Mouse (Mus musculus): ENCODE measurements around the gene Lemd2. TPM values are rescaled to one million over a fixed set of nuclear protein-coding genes. Genes with fewer than 3 reads are reported as not detected.
A peak's percentile ranks its signal among the peaks of the same experiment; 100 is the strongest.

Lemd2 gene
- total RNA-seq, 2 experiments from 2014 or later = 28.0 to 30.5 TPM

- peak; percentile 39 to 69 for DNase-seq
These were observed 14.5 kb downstream of the Lemd2 start for GRCm38 (mm10) chr17:27189640-27190216.

DNA sequence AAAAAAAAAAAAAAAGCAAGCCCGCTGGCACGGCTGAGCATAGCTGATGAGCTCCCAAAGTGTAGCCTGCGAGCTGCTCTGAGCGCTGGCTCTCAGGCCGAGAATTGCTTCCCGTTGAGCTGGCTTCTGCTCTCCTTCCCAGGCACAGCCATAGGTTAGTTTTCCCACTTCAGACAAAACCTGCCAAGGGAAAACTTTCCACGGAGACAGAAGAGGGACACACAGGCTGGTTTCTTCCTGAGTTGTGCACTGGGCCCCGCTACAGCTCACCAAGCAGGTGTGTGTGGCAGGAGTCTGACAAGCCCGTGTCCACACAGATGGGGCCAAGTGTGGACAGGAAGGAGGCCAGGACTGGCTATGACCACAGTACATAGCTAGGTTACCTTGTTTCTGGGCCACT lies 15.4 kb downstream of the Lemd2 start:
- DNase-seq = no peak

GRCm38 (mm10) chr17:27187059-27187458 lies 17.2 kb downstream of the Lemd2 start:
- no peak for DNase-seq

- DNase-seq = no peak
These were observed 18.2 kb downstream of the Lemd2 start for GRCm38 (mm10) chr17:27186068-27186467.

- DNase-seq = no peak
These were observed 20.5 kb downstream of the Lemd2 start for GRCm38 (mm10) chr17:27183667-27184292.

DNA sequence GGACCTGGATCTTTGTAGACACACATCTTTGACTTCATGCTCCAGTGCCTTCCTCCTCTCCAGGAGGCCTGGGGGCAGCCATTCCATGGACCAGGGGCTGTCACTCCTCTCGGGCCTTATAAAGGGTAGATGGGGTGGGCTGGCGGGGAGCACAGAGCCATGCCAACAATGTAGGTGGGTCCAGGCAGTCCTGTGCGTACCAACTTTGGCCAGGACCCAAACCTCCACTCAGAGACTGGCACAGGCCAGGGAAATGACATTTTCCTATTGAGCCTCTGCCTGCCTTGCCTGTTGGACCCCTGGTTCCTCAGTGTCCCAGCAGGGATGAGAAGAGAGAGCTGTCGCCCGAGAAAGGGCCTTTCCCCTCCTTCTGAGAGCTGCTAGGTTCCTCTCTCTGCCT lies 21.9 kb downstream of the Lemd2 start:
- no peak for DNase-seq

- peak; percentile 51 to 59 for DNase-seq
These were observed 22.6 kb downstream of the Lemd2 start for GRCm38 (mm10) chr17:27181666-27182065.

GRCm38 (mm10) chr17:27179681-27180280 lies 24.5 kb downstream of the Lemd2 start:
- no peak for DNase-seq

GRCm38 (mm10) chr17:27178427-27179177 lies 25.7 kb downstream of the Lemd2 start:
- no peak for DNase-seq

GRCm38 (mm10) chr17:27178019-27178418 lies 26.2 kb downstream of the Lemd2 start:
- peak in 1 of 2 experiments; percentile 53 for DNase-seq

GRCm38 (mm10) chr17:27176754-27177153 lies 27.5 kb downstream of the Lemd2 start:
- DNase-seq = no peak

DNA sequence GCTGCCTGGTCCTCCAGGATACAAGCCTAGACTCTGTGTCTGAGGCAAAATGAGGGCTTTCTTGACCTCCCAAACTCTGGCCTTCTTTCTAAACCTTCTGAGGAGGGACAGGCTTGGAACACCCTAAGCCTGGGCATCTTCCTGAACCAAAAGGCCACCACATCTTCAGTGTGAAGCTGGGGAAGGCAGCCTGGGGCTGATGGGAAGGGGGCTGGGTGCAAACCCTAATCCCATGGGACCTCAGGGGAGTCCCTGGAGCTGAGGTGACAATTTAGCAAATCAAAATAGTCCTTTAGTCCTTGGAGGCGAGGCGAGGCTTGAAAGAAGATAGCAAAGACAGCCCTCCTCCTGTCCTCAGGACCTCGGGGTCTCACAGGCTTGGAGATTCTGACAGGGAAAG lies 28.0 kb downstream of the Lemd2 start:
- no peak for DNase-seq

GRCm38 (mm10) chr17:27175196-27175874 lies 28.9 kb downstream of the Lemd2 start:
- DNase-seq = no peak

DNA sequence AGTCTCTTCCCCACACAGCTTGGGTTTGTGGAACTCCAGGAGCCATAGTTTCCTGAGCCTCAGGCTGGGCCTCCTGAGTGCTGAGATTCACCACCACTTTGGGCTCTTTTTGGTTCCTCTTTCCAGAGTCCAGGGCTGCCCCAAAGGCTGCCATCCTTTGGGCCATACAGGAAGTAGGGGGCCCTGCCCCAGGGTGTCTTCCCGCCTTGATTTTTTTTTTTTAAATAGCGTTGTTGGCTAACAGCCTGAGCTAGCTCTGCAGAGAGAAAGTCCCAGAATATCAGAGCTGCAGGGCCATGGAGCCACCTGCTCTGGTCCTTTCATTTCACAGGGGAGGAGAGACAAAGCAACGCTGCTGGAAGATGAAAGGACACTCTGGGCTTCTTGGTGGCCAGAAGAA lies 30.6 kb downstream of the Lemd2 start:
- peak in 1 of 2 experiments; percentile 41 for DNase-seq

DNA sequence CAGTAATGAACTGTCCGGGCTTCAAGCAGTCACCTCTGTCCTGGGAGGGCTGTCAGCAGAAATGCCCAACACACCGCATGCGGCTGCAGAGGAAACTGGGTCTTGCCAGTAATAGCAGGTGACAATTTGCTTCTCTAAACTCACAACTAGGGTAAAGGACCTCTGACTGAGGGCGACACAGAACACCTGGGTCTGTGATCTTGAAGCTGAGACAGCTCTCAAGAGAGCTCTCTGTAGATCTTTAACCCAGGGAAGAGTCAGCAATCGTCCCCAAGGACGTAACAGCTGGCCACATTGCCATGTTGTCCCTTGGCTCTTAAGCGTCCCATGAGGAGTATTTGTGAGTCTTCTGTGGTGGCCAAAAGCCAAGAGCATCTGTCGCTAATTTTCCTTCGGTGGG lies 31.8 kb downstream of the Lemd2 start:
- no peak for DNase-seq

DNA sequence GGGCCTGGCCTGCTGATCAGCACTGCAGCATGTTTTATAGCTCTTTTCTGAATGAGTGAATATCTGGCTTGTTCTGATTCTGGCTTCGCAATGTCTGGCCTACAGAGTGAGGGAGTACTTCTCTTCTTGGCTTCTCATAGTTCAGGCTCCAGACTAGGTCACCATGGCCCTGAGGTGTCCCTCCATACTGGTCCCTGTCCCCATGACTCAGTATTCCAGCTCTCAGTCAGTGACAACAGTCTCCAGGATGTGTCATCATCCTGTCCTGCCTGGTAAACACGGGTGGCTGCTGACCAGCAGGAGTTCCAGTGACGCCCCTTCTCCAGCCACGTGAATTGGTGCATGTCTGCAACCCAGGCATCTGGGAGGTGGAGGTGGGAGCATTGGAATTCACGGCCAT lies 33.1 kb downstream of the Lemd2 start:
- DNase-seq = no peak

GRCm38 (mm10) chr17:27169952-27170695 lies 34.1 kb downstream of the Lemd2 start:
- DNase-seq = no peak

DNA sequence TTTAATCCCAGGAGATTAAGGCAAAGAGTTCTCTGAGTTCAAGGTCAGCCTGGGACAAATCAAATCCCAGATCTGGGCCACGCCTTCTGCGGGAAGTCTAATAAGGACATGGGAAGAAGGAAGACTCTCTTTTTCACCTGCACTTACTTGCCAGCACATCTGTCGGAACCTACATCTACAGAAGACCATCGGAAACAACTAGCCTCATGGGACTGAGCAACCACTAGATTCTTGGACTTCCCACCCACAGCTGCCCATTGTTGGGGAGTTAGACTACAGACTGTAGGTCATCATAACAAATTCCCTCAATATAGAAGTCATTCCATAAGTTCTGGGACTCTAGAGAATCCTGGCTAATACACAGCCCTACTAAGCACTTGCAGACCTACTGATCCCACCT lies 35.7 kb downstream of the Lemd2 start:
- no peak for DNase-seq

- DNase-seq = no peak
These were observed 36.7 kb downstream of the Lemd2 start, which contains the start of gene Ip6k3 for GRCm38 (mm10) chr17:27167545-27167944. TSS of gene Ip6k3 (minus strand) at chr17:27167795.

- DNase-seq = no peak
These were observed 37.4 kb downstream of the Lemd2 start for GRCm38 (mm10) chr17:27166901-27167300.

- DNase-seq = peak in 1 of 2 experiments; percentile 67
These were observed 39.1 kb downstream of the Lemd2 start for GRCm38 (mm10) chr17:27165054-27165773.

Data from heart, adult 18-20 months (tissue).